Mouse (Mus musculus) heart, embryonic 10.5 days (tissue): ENCODE measurements at regions not wholly inside any gene's neighbourhood (a gene's known extent, or its start where the extent isn't known, plus 50 kb on each side); places are given as distances from the start of the nearest gene placed in this dataset.

ENCODE experiments used
- DNase-seq: peaks from one replicate; pipeline ENCODE4 v3.0.0-alpha.2; 2017; ENCODE audit warnings: low spot score
- H3K27ac ChIP-seq: fragments of 300-500 bp; sonication (generic); 2 replicates; pipeline ENCODE4 v1.5.1; 2016; ENCODE audit warnings: mild to moderate bottlenecking
- H3K27me3 ChIP-seq: fragments of 300-500 bp; sonication (generic); 2 replicates; pipeline ENCODE4 v1.6.1; 2016; ENCODE audit warnings: mild to moderate bottlenecking; ENCODE audit not compliant: poor library complexity, insufficient read depth, severe bottlenecking
- H3K36me3 ChIP-seq: fragments of 300-500 bp; sonication (generic); 2 replicates; pipeline ENCODE4 v1.6.1; 2016; ENCODE audit warnings: mild to moderate bottlenecking, moderate library complexity
- H3K4me1 ChIP-seq: fragments of 300-500 bp; sonication (generic); 2 replicates; pipeline ENCODE4 v1.6.1; 2016; ENCODE audit warnings: mild to moderate bottlenecking
- H3K4me3 ChIP-seq: fragments of 300-500 bp; sonication (generic); 2 replicates; pipeline ENCODE4 v1.5.1; 2016; ENCODE audit warnings: mild to moderate bottlenecking, moderate library complexity
- H3K9me3 ChIP-seq: fragments of 300-500 bp; sonication (generic); 2 replicates; pipeline ENCODE4 v1.6.1; 2016; ENCODE audit warnings: mild to moderate bottlenecking, moderate library complexity
- WGBS: fragments of 180-500 bp; shearing (Covaris S2); methylation state at CpG from one replicate; pipeline ENCODE4 v1.1.7; 2016; 5-methylcytosine and 5-hydroxymethylcytosine counted together

DNA sequence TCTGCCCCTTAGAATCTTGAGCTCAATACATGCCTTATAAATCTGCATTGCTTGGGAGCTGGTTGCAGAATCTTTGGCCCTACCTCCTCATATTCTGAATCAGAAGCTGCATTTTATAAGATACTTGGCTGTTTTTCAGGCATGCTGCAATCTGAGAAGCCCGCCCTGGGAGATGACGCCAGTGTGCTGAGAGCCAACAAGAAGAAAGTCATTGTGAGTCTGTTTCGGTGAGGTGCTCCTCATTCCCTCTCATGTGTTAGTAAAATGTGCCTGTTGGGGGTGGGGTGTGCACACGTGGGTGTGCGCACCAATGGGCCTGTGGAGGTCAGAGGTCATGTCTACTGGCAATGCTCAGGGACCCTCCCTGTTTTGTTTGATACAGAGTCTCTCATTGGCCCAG is 388.7 kb downstream of the Agtpbp1 start:
- WGBS: 82% methylated on average over 5 of the region's 5 CpGs
- H3K9me3 ChIP-seq: no peaks in the 10 kb centered on the region
- no peaks in the 10 kb centered on the region for H3K27me3 ChIP-seq
- H3K27ac ChIP-seq: no peak overlapping the region
- no peaks in the 10 kb centered on the region for H3K36me3 ChIP-seq
- no peak for DNase-seq
- no peak overlapping the region for H3K4me3 ChIP-seq
- H3K4me1 ChIP-seq: no peaks in the 10 kb centered on the region

- Histone ChIP-seq H3K27me3 (no peaks in the 10 kb centered on the region), H3K36me3 (no peaks in the 10 kb centered on the region), H3K4me3 (no peak overlapping the region), H3K4me1 (no peaks in the 10 kb centered on the region), H3K9me3 (no peaks in the 10 kb centered on the region), H3K27ac (no peak overlapping the region)
- DNase-seq: no peak
- 83% methylated on average over 11 of the region's 11 CpGs for WGBS
Measured at GRCm38 (mm10) chr13:59188431-59188830, 382.1 kb downstream of the Ntrk2 start.
